Mouse (Mus musculus): ENCODE measurements around the gene Ikzf1.

The Ikzf1 gene

GRCm38 (mm10) chr11:11690059-11690844 lies 5.4 kb downstream of the Ikzf1 start:
- in situ Hi-C loops (cut with MboI, MseI) = loop anchor here (5.0 kb wide), 1 partner anchor 47 kb away; no protein-coding TSS in a partner anchor

DNA sequence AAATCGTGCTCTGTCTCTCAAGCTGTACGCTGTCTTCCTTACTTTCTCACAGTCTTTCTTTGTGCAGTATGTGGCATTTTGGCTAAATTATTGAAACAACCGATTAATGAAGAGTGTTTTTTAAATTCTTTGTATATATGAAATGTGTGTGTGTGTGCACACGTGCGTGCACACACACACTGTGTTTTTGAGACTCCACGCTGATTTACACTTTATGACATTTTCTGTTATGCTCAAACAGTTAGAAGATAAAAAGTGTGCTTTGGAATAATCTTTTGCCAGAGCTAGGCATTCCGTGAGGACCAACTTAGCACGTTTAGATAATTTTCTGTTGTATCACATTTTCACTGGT lies 6.0 kb downstream of the Ikzf1 start:
- in situ Hi-C loops (cut with MboI, MseI) = loop anchor here (5.0 kb wide), 1 partner anchor 46 kb away; no protein-coding TSS in a partner anchor

DNA sequence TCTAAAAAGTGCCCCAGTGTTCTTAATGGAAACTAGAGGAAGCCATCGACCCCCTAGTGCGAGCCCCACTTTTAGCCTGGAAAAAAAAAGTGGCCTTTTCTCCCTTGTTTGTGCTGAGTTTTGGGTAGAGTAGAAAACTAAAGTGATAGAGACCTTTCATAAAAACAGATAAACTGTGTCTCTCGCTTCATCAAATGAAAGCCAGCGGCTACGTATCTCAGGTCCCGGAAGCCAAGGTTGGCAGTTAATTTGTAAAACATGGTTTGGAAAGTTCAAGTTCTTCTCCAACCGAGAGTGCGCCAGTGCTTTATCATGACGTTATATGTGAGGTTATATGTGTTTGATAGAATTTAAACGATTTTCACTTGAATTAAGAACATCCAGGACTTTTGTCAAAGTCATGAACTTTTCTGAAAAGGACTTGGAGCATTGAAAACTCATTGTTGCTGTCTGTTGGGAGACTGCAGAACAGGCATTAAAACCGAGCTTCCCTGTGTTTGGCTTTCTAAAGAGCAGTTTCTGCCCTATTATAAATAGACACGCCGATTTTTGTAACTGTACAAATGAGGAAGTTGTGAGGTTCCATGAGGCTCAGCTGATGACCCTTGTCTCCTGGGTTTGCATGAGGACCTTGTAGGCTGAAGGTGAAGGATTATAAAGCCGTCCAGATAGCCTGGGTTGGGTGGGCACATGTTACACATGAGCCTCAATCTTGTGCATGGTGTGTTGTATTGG lies 6.7 kb downstream of the Ikzf1 start:
- in situ Hi-C loops (cut with MboI, MseI) = loop anchor here (5.0 kb wide), 1 partner anchor 46 kb away; no protein-coding TSS in a partner anchor

DNA sequence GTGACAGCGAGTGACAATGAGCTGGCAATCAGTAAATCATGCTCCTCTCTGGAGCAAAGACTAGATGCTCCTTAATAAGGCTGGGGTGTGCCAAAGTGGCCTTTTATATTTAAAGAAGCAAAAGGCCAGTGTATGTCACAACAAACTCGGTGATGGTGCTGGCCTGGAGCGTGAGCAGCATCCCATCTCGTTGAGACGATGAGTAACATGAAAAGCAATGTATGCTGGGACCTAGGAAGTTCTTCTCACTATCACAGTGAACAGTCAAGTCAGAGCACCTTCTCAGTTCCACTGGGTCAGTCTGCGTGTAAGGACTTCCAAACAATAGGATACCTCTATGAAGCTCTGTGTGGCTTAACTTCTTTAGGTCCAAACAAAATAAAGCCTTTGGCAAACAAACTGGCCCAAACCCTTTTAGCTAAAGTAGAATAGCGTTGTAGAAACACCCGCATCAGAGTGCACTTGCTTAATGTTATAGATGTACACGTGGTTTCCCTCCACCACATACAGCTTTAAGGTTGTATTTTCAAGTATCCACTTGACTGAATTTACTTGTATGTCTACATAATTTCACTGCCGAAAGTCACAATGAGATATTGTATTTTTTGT lies 7.9 kb downstream of the Ikzf1 start:
- in situ Hi-C loops (cut with MboI, MseI) = loop anchor here (5.0 kb wide), 1 partner anchor 45 kb away; no protein-coding TSS in a partner anchor

GRCm38 (mm10) chr11:11693446-11693845 lies 8.6 kb downstream of the Ikzf1 start:
- in situ Hi-C loops (cut with MboI, MseI) = loop anchor here (5.0 kb wide), 1 partner anchor 44 kb away; no protein-coding TSS in a partner anchor

DNA sequence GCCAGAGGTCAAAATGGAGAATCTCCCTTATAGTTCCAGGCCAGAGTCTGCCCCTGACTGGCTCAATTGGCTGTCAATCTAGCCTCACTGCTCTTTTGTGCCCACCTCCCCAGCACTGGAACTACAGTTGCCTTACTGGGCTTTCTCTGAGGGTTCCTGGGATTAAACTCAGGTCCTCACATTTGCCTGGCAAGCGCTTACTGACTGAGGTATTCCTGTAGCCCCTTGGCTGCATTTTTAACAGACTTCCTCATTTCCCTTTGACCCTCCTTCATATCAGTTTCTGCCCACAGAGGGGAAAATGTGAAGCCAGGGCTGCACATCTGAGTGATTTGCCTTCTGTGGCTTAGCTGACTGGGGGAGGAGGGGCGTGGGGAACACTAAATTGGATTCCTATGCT lies 9.3 kb downstream of the Ikzf1 start:
- in situ Hi-C loops (cut with MboI, MseI) = loop anchor here (5.0 kb wide), 1 partner anchor 43 kb away; no protein-coding TSS in a partner anchor

- in situ Hi-C loops (cut with MboI, MseI) = loop anchor here (5.0 kb wide), 2 partner anchors 43 to 137 kb away; no protein-coding TSS in a partner anchor
Observed at GRCm38 (mm10) chr11:11694472-11695177, 9.8 kb downstream of the Ikzf1 start.

DNA sequence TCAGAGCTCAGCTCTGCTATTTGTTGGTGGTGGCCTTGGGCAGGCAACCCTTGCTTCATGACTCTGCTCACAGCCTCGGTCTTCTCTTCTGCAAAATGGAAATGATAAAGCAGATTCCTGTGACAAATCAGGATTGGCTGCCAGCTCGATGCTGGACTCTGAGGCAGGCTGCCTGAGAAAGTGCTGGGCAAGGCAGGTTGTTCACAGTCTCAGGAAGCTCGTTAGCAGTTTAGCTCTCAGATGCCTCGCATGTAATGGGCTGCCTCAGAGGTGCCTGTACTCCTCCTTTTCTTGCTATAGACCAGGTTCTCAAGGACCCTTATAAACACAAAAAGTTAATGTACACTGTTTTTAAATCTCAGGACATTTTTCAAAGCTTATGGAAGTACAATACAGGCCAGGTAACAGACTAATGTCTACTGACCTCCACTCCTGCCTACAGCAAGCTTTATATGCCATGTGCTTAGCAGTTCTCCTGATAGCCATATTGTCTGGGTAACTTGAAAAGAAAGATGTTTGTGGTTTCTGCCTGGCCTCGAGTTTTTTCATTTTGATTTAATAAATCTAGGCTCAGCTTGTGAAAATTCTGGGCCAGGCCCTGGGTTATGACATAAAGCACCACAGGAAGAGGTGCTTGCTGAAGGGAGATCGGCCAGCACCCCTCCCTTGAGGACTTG lies 10.5 kb downstream of the Ikzf1 start:
- in situ Hi-C loops (cut with MboI, MseI) = loop anchor here (5.0 kb wide), 1 partner anchor 138 kb away; no protein-coding TSS in a partner anchor

DNA sequence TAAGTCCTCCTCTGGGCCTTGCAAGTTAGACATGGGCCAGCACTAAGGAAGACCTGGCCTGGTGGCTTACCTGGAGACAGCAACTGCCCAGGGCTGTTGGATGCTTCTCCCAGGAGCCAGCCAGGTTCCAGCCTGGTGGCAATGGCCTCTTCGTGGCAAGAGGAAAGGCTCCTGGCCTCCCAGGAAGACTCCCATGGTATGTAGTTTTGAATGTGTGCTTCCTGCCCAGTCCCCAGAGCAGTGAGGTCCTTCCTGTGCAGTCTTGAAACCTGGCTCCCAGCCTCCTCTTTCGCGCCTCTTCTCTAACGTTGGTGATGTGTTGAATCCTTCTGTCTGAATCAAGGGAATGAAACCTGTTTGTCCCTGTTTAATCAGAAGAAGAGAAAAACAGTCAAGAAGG lies 11.1 kb downstream of the Ikzf1 start:
- in situ Hi-C loops (cut with MboI, MseI) = loop anchor here (5.0 kb wide), 1 partner anchor 139 kb away; no protein-coding TSS in a partner anchor

DNA sequence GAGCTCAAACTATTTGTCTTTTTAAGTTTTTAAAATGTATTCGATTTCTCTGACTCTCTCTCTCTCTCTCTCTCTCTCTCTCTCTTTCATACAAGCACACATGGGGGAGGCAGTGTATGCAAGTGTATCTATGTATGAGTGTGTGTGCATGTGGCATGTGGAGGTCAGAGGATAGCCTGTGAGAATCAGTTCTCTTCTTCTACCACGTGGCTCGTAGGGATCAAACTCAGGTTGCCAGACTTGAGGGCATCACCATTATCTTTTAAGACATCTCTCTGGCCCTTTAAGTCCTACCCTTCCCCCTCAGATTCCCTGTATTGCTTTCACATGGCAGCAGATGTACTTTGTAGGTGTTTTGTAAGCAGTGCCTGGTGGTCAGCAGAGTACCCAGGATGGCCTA lies 12.0 kb downstream of the Ikzf1 start:
- in situ Hi-C loops (cut with MboI, MseI) = loop anchor here (5.0 kb wide), 1 partner anchor 140 kb away; no protein-coding TSS in a partner anchor

- in situ Hi-C loops (cut with MboI, MseI) = no loop called here
Observed at GRCm38 (mm10) chr11:11701378-11701777, 16.6 kb downstream of the Ikzf1 start.

- in situ Hi-C loops (cut with MboI, MseI) = no loop called here
Observed at GRCm38 (mm10) chr11:11703776-11704175, 19.0 kb downstream of the Ikzf1 start.

GRCm38 (mm10) chr11:11708154-11708719 lies 23.4 kb downstream of the Ikzf1 start:
- in situ Hi-C loops (cut with MboI, MseI) = no loop called here

- in situ Hi-C loops (cut with MboI, MseI) = no loop called here
Observed at GRCm38 (mm10) chr11:11709311-11709710, 24.5 kb downstream of the Ikzf1 start.

DNA sequence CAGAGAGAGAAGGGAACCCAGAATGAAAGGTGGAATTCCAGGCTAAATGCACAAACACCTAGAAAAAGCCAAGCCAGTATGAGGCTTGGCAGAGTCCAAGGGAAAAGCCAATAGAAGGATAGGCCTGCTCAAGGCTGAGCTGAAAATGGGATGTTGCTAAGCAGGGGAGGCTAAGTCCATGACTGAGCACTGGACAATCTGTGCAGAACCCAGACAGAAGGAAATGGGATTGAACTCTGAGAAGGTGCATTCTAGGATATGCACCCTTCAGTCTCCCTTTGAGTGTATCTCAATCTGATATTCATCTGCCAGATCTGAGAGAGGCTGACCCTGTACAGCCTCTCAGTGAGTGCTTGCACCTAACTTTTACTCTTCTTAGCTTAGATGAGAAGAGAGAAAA lies 25.9 kb downstream of the Ikzf1 start:
- in situ Hi-C loops (cut with MboI, MseI) = loop anchor here (5.0 kb wide), 1 partner anchor 68 kb away; no protein-coding TSS in a partner anchor

DNA sequence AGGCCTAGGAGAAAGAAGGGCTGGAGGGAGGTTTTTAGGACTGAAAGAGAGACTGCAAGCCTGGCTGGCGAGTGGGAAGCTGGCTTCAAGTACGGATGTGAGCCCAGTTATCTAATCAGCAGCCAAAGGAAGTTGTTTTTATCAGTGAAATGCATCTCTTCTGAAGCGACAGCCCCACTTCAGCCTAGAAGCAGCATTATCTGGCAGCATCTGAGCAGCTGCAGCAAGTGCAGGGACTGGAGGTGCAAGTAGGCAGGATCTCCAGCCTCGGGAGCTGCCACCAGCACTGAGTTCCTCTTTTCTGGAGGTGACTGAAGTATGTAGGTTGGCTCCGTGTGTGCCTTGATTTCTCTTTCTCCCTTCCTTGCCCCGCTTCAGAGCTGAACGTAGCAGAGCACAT lies 26.9 kb downstream of the Ikzf1 start:
- in situ Hi-C loops (cut with MboI, MseI) = loop anchor here (5.0 kb wide), 1 partner anchor 69 kb away; no protein-coding TSS in a partner anchor

DNA sequence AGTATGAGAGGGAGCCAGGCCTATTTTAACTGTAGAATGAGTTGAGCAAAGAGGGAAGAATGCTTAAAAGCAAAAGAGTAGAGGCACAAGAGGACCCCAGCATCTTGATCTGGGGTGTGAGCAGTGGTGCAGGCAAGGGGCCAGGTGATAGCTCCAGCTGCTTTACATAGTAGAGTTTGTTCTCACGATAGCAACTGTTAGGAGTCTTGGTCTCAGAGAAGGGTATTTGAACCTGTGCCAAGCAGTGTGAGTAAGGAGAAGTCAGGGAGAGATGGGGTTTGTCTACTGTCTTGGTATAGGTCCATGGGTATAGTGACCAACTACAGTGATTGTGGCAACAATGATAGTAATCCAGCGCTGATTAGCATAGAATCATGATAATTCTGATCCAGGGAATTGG lies 29.9 kb downstream of the Ikzf1 start:
- in situ Hi-C loops (cut with MboI, MseI) = loop anchor here (5.0 kb wide), 1 partner anchor 72 kb away; no protein-coding TSS in a partner anchor

DNA sequence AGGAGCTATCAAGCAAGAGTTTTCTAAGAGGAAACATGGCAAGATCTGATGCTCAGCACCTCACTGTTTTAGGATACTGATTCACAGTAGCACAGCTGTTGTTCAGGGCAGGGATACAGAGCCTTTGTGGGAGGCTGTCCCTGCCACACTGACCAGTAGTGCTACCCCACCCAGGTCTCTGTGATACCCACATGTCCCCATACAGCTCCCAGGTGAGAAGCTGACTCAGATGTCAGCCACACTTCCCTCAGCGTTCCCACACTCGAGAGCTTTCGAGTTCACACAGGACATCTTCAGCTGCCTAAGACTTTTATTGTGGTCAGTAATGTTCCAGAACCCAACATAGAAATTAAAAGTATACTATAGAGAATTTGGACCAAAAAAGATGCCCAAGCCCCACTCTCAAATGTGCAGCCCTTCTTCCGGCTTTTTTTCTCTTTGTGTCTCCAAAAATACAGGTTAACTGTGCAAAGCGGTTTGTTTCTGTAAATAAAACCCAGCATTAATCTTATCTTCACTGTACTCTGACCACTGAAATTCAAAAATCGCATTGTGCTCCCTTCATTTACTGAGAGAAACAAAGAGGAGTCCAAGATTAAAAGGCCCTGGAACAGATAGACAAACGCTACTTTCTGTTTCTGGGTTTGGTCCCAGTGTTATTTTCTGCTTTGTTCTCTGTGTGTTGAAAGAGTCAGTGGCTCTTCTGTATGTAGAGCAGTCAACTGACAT lies 31.3 kb downstream of the Ikzf1 start:
- in situ Hi-C loops (cut with MboI, MseI) = no loop called here

GRCm38 (mm10) chr11:11716692-11717037 lies 31.9 kb downstream of the Ikzf1 start:
- in situ Hi-C loops (cut with MboI, MseI) = no loop called here
